Mouse (Mus musculus): ENCODE results near the gene Gkn2. TPM values are rescaled to one million over a fixed set of nuclear protein-coding genes. Genes with fewer than 3 reads are reported as not detected.

Gene Gkn2
- polyA plus RNA-seq, 2 experiments from 2014 or later = not detected

DNA sequence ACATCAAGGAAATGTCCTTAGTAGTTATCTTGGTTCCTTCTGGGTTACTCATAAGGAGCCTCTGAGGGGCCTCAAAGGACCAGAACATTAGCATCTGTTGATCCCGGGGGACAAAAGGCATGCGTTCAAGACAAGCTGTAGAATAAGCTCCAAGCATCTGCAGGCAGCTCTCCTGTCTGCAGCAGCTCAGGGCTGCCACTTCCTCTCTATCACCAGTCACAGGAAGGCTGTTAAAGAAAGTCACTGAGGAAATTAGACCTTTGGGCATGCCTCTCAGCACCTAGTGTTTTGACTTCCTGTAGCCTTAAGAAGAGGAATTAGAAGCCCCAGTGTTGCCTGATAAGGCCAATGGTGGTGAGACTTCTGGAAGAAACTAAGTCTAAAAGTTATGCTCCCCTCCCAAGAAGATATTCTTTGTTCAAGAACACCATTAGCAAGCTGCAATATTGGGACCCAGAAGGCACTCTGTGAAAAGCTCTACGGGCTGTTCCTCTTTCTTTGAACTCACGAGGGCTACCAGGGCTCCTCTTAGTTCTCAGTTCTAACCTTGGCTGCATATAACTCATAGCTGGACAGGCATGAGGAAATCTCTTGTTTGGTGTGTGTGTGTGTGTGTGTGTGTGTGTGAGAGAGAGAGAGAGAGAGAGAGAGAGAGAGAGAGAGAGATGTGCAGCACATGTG is 26.9 kb downstream of the Gkn2 start:
- ATAC-seq = peak; percentile 78

- ATAC-seq = no peak
Measured at GRCm38 (mm10) chr6:87401456-87401855, 28.3 kb downstream of the Gkn2 start.

DNA sequence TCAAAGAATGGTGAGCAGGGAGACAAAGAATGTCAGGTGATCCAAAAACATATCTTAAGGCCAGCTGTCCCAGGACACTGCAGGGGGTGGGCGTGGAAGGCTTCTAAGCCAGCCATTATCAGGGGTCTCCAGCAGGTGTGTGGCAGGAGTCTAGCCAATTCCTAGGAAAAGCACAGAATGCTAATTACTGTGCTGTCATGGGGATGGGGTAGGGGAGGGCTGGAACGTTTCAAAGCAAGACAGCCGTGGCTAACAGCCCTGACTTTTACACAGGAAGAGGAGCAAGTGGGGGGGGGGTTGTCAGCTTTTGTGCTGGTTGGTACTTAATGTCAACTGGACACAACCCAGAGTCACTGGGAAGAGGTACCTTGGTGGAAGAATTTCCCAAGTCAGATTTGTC is 38.9 kb downstream of the Gkn2 start:
- ATAC-seq = no peak

GRCm38 (mm10) chr6:87422304-87422703 is 49.1 kb downstream of the Gkn2 start:
- no peak for ATAC-seq

DNA sequence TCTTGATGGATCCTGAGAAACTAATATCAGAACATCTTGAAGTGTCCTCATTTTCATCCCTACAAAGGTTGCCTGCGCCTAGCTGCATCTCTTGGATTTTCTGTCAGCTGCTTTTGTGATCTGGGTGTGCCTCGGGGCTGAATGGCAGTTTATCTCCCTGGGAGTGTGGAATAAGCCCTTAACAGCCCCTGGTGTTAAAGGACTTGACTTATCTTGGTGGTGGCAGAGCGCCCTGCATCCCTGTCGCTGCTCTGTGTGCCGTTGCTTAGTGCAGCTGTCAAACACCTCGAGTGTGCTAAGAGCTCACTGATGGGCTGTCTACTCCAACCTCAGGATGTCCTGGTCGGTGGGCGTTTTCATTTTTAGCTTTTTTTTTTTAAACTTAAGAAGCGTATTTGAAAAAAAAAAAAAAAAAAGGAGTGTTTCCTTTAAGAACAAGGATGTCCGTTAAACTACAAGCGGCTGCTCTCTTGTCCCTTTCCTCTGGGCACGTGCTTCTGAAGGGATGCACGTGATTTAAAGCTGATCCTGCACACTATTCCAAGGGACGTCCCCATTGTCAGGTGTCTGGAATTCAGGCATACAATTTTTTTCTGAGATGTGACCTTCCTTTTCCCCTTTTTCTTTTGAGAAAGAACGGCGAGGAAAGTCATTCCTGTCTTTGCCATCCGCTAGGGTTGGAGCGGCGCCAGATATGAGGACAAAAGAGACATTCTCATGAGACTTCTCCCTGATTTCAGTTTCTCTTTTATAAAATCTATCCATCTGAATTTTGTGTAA is 51.1 kb downstream of the Gkn2 start:
- ATAC-seq = no peak

DNA sequence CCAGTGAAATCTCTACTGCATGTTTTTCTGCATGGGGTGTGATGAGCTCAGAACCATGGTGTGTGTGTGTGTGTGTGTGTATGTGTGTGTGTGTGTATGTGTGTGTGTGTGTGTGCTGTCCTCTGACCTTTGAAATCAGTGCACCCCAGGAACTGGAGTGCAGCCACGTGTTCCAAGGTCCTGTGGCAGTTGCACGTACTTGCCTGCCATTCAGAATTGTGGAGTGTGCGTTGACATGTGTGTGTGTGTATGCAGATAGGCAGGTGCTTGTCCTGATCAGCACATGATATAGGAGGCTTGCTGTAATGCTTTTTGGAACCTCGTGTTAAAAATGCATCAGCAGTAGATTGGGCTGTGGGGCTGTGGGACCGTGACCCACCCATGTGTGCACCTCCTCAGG is 53.8 kb downstream of the Gkn2 start:
- ATAC-seq = no peak

DNA sequence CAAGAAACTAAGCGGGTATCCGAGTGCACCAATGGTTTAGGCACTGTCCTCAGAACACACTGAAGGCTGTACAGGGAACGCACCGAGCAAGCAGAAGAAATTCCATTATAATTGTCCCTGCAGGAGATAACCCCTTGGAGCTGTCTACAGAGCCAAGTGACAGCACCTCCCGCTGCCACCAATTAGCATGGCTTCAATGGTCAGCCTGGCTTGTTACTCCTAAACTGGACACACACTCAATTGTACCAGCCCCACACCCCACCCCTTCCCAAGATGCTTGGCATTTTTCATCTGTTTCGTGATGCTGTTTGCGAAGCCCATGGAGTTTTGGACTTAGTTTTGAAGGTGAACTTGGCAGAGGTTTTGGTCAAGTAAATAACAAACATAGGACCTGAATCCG is 54.5 kb downstream of the Gkn2 start:
- ATAC-seq = no peak

- no peak for ATAC-seq
Measured at GRCm38 (mm10) chr6:87428487-87429044, 55.4 kb downstream of the Gkn2 start, which contains the start of gene Bmp10. TSS of gene Bmp10 (plus strand) at chr6:87428994.

Other genes starting within 250 kb of the Gkn2 start
- gene Antxr1, start 37.5 kb upstream of the Gkn2 start, polyA plus RNA-seq (2017; shearing (Covaris generic)) = under 1 TPM in 1 of 2 experiments, not detected in 1; 0.37 TPM
- not detected for gene Gkn1, start 22.4 kb upstream of the Gkn2 start, polyA plus RNA-seq (2017; shearing (Covaris generic))
- gene Gkn3, start 15.6 kb downstream of the Gkn2 start, polyA plus RNA-seq (2017; shearing (Covaris generic)) = not detected
- not detected for gene Bmp10, start 55.6 kb downstream of the Gkn2 start, polyA plus RNA-seq (2017; shearing (Covaris generic))
- 10 to 100 TPM; 76.6 to 80.0 TPM for gene Arhgap25, start 159.9 kb downstream of the Gkn2 start, polyA plus RNA-seq (2017; shearing (Covaris generic))
- not detected for gene Prokr1, start 217.4 kb downstream of the Gkn2 start, polyA plus RNA-seq (2017; shearing (Covaris generic))

All from activated CD4-positive, CD25-positive, alpha-beta regulatory T cell, adult 4 months (primary cell).